Mouse (Mus musculus): ENCODE measurements around the gene Fcrl6.

The Fcrl6 gene

GRCm38 (mm10) chr1:172549314-172549713 is 53.0 kb downstream of the Fcrl6 start:
- in situ Hi-C loops (cut with MboI, MseI) = no loop called here

DNA sequence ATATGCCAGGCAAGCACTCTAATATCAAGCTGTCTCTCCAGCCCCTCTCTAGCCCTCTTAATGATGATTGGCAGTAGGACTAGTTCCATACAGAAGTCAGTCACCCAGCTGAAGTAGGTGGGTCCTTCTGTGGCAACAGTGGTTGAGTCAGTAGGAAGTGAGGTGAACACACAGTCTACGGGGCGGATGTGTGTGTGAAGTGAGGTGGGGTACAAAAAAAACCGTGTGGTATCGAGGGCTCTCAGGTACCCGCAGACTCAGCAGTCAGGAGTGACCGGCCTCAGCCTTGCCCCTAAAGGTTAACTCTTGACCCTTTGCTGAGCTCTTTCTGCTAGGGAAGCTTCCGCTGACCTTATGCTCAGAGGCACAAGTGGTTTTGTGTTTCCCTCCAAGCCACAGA is 53.9 kb downstream of the Fcrl6 start:
- in situ Hi-C loops (cut with MboI, MseI) = no loop called here

Data from T-helper 2 cell (primary cell).